Mouse (Mus musculus) gastrocnemius, postnatal 25 days (tissue): Measurements from ENCODE around the gene Gm266. TPM values are rescaled to one million over a fixed set of nuclear protein-coding genes. Genes with fewer than 3 reads are reported as not detected.

Source experiments
- DNase-seq: peaks from one replicate; pipeline ENCODE4 v3.0.0; 2022
- total RNA-seq, 2 experiments: library from RNA; stranded (reverse); gene quantifications; 1 replicate in 1 of 2; 2 replicates in 1 of 2; pipeline ENCODE4 v1.2.3; 2021

Gm266 gene
- total RNA-seq, 2 experiments from 2014 or later: 0.38 to 0.72 TPM

DNA sequence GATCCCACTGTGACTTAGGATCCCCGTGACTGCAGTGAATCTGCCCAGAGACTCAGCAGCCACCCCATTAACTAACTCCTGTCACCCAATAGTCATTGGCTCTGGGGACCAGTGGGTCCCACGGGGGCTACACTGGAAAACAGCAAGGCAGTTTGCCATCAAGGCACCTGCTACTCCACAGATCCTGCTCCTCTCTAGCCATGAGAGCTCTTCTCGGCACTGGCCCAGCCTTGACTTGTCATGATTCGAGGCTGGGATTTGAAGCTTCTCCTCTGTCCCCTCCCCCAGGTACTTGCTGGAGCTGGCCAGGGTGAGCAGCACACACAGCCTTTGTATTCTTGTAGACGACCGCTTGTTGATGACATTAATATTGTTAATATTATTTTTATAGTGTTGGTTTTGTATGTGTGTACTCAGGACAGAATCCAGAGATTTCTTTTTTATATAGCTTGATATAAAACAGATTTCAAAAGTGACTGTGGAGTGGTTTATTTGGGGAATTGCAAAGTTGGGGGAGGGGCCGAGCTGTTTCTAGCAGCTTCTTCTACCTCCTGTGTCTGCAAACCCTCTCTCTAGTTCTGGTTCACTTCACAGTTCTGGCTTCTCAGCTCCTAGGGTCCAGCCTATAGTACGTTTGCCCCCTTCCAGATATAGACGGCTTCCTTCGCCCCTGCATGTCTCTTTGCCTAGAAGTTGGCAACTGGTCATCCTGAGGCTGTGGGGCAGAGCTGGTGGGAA is 30.9 kb downstream of the Gm266 start:
- no peak for DNase-seq

- DNase-seq: no peak
Observed at GRCm38 (mm10) chr12:111454021-111454420, 31.6 kb downstream of the Gm266 start.

DNA sequence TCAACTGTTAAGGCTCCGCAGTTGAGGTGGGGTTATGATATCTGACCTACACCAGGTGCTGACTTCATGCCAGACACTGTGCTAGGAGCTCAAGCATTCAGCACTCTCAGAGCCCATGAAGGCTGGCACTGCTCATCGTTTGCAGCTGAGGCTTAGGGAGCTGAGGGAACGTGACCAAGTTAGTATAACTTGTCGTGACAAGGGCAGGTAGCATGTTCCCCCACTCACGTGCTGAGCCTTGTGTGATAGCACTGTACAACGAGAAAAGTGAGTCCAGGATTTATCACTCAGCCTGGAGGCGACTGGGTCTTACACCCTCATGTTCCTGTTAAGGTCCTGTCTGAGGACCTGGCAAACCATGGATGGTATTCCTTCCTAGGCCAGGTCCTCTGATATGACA is 34.1 kb downstream of the Gm266 start:
- no peak for DNase-seq

GRCm38 (mm10) chr12:111450359-111450758 is 35.3 kb downstream of the Gm266 start:
- DNase-seq: peak; percentile 78

GRCm38 (mm10) chr12:111448931-111449705 is 36.5 kb downstream of the Gm266 start:
- no peak for DNase-seq

DNA sequence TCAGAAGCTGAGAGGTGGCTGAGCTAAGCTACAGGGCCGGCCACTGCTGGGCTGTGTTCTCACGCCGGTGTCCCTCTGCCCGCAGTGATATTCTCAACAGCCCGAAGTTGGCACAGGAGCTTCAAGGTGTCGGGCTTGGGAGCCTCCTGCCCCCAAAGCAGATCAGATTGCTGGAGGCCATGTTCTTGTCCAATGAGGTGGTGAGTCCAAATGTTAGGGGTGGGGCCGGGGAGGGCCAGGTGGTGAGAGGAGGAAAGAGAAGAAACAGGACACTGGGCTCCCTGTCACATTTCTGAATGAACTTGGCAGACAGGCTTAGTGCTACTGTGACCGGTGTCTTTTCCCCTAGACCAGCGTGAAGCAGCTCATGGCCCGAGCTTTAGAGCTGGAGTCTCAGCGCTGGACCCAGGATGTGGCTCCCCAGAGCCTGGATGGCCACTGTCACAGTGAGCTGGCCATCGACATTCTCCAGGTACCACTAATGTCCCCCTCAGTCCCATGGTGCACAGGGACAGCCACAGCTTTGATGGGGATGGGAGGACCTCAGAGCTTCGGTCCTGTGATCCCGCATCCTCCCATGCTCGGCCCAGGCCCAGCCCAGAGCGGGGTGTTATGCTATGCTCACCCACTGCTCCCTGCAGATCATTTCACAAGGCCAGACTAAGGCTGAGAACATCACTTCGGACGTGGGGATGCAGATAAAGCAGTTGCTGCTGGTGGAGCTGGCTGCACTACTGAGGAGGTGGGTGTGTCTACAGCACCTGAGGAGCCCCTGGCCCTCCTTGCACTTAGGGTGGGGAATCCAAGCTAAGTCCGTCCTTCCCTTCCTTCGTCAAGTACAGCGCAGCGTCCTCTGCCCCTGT is 37.5 kb downstream of the Gm266 start:
- peak; percentile 81 for DNase-seq

GRCm38 (mm10) chr12:111447350-111447749 is 38.3 kb downstream of the Gm266 start:
- no peak for DNase-seq

- no peak for DNase-seq
Observed at GRCm38 (mm10) chr12:111446745-111447144, 38.9 kb downstream of the Gm266 start.

- no peak for DNase-seq
Observed at GRCm38 (mm10) chr12:111445890-111446613, 39.6 kb downstream of the Gm266 start.

GRCm38 (mm10) chr12:111445161-111445889 is 40.3 kb downstream of the Gm266 start:
- DNase-seq: no peak

GRCm38 (mm10) chr12:111443921-111444831 is 41.4 kb downstream of the Gm266 start:
- DNase-seq: no peak

DNA sequence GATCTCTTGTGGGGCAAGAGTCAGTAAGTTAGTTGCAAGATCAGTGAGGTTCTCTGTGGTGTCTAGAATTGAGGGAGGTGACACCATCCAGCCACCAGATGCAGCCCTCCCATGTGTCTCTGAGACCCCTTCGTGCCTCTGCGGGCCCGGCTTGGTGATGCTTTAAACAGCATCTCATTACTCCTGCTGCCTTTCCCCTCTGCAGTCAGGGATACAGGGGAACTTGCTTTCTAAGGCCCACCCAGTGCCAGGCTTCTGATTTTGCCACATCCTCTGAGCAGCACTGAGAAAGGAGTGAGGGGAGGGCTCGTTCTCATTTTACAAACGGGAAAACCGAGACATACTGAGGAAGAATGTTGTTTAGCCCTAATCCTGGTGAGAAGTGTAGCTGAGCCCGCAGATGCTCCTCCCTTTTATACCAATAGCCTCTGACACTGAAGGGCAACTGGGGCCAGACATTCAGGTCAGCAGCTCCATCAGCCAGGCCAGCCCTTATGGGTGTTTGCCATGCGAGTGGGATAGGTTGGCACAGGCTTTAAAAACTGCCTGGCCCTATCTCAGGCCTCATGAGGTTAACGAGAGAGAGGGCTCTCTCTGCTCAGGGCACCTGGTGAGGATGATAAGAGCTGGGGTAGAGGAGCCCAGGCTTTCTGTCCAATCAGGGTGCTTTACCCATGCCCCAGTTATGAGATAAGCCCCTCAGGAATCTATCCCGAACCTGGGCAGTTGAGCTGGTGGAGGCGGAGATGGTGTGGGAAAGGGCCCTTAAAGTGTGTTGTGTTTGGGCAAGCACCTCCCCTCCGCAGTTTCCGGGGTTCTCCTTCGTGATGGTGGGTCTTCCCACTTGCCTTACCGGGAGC is 42.4 kb downstream of the Gm266 start:
- DNase-seq: no peak

DNA sequence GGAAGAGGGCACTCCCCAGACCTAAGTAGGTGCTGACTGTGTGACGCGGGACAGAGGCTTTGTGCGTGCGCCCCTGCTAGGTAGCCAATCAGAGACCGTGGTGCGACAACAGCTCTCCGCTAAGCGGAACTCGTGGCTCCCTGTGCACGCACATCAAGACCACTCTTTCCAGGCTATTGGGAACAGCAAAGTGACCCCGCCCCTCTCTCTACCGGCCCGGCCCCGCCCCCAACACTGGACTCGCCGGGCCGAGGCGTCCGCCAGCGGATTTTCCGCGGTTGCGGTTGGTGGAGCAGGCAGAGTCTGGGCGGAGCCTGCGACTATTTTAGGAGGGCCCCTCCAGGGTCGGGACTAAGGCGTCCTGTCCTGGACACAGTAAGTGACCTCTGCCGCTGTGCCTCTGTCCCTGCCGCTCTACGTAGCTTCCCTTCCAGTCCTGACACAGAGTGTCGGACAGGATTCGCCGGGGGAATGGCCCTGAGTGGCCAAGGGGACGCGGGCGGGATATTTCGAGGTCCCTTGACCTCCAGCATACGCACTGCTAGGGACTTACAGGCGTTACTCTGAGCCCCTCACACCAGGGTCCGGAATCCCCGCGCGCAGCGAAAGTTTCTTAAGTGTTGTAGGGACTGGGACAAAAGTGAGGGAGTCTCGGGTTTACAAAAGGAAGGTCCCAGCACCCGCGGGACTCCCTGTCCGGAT is 43.2 kb downstream of the Gm266 start, which contains the start of gene Tnfaip2:
TSS of gene Tnfaip2 (plus strand) at position 161 of the 702 bp plus-strand sequence.
- DNase-seq: peak; percentile 89

DNA sequence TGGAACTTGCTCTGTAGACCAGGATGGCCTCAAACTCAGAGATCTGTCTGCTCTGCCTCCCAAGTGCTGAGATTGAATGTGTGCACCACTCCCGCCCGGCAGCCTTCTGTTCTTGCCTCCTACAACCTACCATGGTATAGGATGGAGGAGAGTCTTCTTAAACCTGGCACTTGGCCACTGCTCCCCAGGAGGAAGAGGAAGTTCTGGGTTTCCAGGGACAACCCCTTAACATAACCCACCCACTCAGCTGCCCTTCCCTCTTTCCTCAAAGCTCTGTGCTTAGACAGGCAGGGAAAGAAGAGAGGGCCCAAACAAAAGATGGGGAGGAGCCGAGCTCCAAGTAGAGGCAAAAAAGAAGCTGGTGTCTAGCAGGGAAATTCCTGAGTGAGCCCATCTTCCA is 44.1 kb downstream of the Gm266 start:
- no peak for DNase-seq

DNA sequence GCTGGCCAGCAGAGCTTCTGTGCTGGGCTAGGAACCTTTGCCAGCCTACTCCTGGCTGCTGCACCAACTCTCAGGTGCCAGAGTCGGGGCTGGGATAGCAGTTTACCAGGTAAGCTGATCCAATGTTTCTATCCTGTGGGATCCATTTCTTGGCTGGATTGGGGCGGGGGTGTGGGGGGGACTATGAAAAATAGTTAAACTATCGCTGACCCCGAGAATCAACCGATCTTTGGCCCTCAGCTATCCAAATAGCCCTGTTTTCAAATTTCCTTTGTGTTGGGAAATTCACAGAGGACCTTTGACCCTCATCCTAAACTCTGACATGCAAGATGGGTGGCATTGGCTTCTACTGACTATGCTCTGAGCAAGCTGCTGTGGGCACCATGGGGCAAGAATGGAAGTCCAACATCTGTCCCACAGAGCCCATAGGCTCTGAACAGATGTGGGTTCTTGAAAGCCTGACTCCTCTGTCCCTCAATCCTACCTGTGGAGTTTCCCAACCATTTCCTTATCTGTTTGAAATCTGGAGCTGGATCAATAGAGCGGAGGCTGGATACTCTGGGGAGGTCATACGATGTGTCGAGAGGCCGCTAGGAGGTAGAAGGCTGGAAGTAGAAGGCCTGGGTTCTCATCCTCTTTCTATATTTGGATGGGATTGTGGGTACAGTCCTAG is 44.8 kb downstream of the Gm266 start:
- no peak for DNase-seq

GRCm38 (mm10) chr12:111438850-111439249 is 46.8 kb downstream of the Gm266 start:
- DNase-seq: no peak

GRCm38 (mm10) chr12:111437222-111437900 is 48.3 kb downstream of the Gm266 start:
- DNase-seq: no peak
